Mouse (Mus musculus) heart, embryonic 13.5 days (tissue): ENCODE measurements around the gene Klhl31. TPM values are rescaled to one million over a fixed set of nuclear protein-coding genes. Genes with fewer than 3 reads are reported as not detected.
A peak's percentile ranks its signal among the peaks of the same experiment; 100 is the strongest.

Experiments
- ATAC-seq: fragments of 200-750 bp; cut with Nextera tagmentation; 2 replicates; pipeline ENCODE4 v1.8.0; 2017; ENCODE audit warnings: moderate TSS enrichment; ENCODE audit not compliant: insufficient number of reproducible peaks, low FRiP score, low TSS enrichment; ENCODE audit errors: extremely low read depth
- H3K27ac ChIP-seq: fragments of 300-500 bp; sonication (generic); replicated peaks from 2 replicates; pipeline ENCODE4 v1.5.1; 2015; ENCODE audit warnings: moderate library complexity, mild to moderate bottlenecking, inconsistent platforms
- H3K27me3 ChIP-seq: fragments of 300-500 bp; sonication (generic); replicated peaks from 2 replicates; pipeline ENCODE4 v1.6.1; 2015; ENCODE audit warnings: mild to moderate bottlenecking, inconsistent platforms
- H3K36me3 ChIP-seq: fragments of 300-500 bp; sonication (generic); 2 replicates; pipeline ENCODE4 v1.6.1; 2015; ENCODE audit warnings: mild to moderate bottlenecking, inconsistent platforms
- H3K4me1 ChIP-seq: fragments of 300-500 bp; sonication (generic); 2 replicates; pipeline ENCODE4 v1.6.1; 2015; ENCODE audit warnings: inconsistent platforms
- H3K4me2 ChIP-seq: fragments of 300-500 bp; sonication (generic); 2 replicates; pipeline ENCODE4 v1.6.1; 2015; ENCODE audit warnings: inconsistent platforms, mild to moderate bottlenecking, moderate library complexity
- H3K4me3 ChIP-seq: fragments of 300-500 bp; sonication (generic); 2 replicates; pipeline ENCODE4 v1.5.1; 2015; ENCODE audit warnings: moderate library complexity, mild to moderate bottlenecking, inconsistent platforms
- H3K9ac ChIP-seq: fragments of 300-500 bp; sonication (generic); 2 replicates; pipeline ENCODE4 v1.6.1; 2015; ENCODE audit warnings: inconsistent platforms, mild to moderate bottlenecking, moderate library complexity
- H3K9me3 ChIP-seq: fragments of 300-500 bp; sonication (generic); 2 replicates; pipeline ENCODE4 v1.6.1; 2016; ENCODE audit warnings: inconsistent platforms
- WGBS: fragments of 180-500 bp; shearing (Covaris S2); methylation state at CpG from one replicate; pipeline ENCODE4 v1.1.7; 2015; ENCODE audit warnings: mixed read lengths; 5-methylcytosine and 5-hydroxymethylcytosine counted together
- polyA plus RNA-seq: library from polyadenylated mRNA; unstranded; fragments of >200 nt; fragmentation: Nextera tagmentation; extraction: Ambion mirVana; gene quantifications from 2 replicates; pipeline ENCODE4 v1.2.1, GENCODE M21; 2015

Klhl31 gene
- polyA plus RNA-seq, 1 experiment from 2014 or later: 46.2 TPM

- Histone ChIP-seq H3K4me2 (no peak overlapping the region), H3K9me3 (no peaks in the 10 kb centered on the region), H3K36me3 (no peaks in the 10 kb centered on the region), H3K9ac (no peak overlapping the region), H3K4me3 (no peak overlapping the region), H3K27me3 (no peaks in the 10 kb centered on the region), H3K4me1 (peaks cover 7% of the 10 kb centered on the region), H3K27ac (no peak overlapping the region)
- WGBS: 54% methylated on average over 3 of the region's 3 CpGs
- ATAC-seq: no peak
These were observed 26.6 kb downstream of the Klhl31 start for GRCm38 (mm10) chr9:77662917-77663316.

- ATAC-seq: no peak
- H3K9ac ChIP-seq: no peak overlapping the region
- no peaks in the 10 kb centered on the region for H3K36me3 ChIP-seq
- H3K4me1 ChIP-seq: no peaks in the 10 kb centered on the region
- H3K4me2 ChIP-seq: no peak overlapping the region
- H3K4me3 ChIP-seq: no peak overlapping the region
- WGBS: 82% methylated on average over 6 of the region's 6 CpGs
- H3K27me3 ChIP-seq: no peaks in the 10 kb centered on the region
- peaks cover 9% of the 10 kb centered on the region; the same call in 1 of the 2 replicates for H3K9me3 ChIP-seq
- H3K27ac ChIP-seq: no peak overlapping the region
These were observed 33.8 kb downstream of the Klhl31 start for GRCm38 (mm10) chr9:77670095-77670494.

- ATAC-seq: no peak
- H3K27ac ChIP-seq: no peak overlapping the region
- H3K4me3 ChIP-seq: no peak overlapping the region
- no peak overlapping the region for H3K9ac ChIP-seq
- no peaks in the 10 kb centered on the region for H3K27me3 ChIP-seq
- no peak overlapping the region for H3K4me2 ChIP-seq
- H3K9me3 ChIP-seq: peaks cover 9% of the 10 kb centered on the region; the same call in 1 of the 2 replicates
- no peaks in the 10 kb centered on the region for H3K4me1 ChIP-seq
- 83% methylated on average over 5 of the region's 5 CpGs for WGBS
- H3K36me3 ChIP-seq: no peaks in the 10 kb centered on the region
These were observed 34.7 kb downstream of the Klhl31 start for GRCm38 (mm10) chr9:77671004-77671403.

- Histone ChIP-seq H3K4me1 (no peaks in the 10 kb centered on the region), H3K36me3 (no peaks in the 10 kb centered on the region), H3K9ac (no peak overlapping the region), H3K4me3 (no peak overlapping the region), H3K9me3 (peaks cover 9% of the 10 kb centered on the region; the same call in 1 of the 2 replicates), H3K27ac (no peak overlapping the region), H3K27me3 (no peaks in the 10 kb centered on the region), H3K4me2 (no peak overlapping the region)
- no peak for ATAC-seq
- WGBS: 78% methylated on average over 4 of the region's 4 CpGs
These were observed 36.9 kb downstream of the Klhl31 start for GRCm38 (mm10) chr9:77673218-77673617.

GRCm38 (mm10) chr9:77673986-77674385 is 37.7 kb downstream of the Klhl31 start:
- WGBS: 69% methylated on average over 2 of the region's 2 CpGs
- H3K9ac ChIP-seq: no peak overlapping the region
- no peak overlapping the region for H3K27ac ChIP-seq
- peaks cover 9% of the 10 kb centered on the region; the same call in 1 of the 2 replicates for H3K9me3 ChIP-seq
- no peak for ATAC-seq
- H3K4me2 ChIP-seq: no peak overlapping the region
- no peak overlapping the region for H3K4me3 ChIP-seq
- no peaks in the 10 kb centered on the region for H3K36me3 ChIP-seq
- no peaks in the 10 kb centered on the region for H3K4me1 ChIP-seq
- no peaks in the 10 kb centered on the region for H3K27me3 ChIP-seq

GRCm38 (mm10) chr9:77684938-77685337 is 48.6 kb downstream of the Klhl31 start:
- no peaks in the 10 kb centered on the region for H3K27me3 ChIP-seq
- no peaks in the 10 kb centered on the region for H3K9me3 ChIP-seq
- no peak overlapping the region for H3K4me3 ChIP-seq
- H3K9ac ChIP-seq: no peak overlapping the region
- no peak overlapping the region for H3K27ac ChIP-seq
- no peaks in the 10 kb centered on the region for H3K36me3 ChIP-seq
- no peak overlapping the region for H3K4me2 ChIP-seq
- ATAC-seq: no peak
- WGBS: 78% methylated on average over 4 of the region's 4 CpGs
- H3K4me1 ChIP-seq: peaks cover 11% of the 10 kb centered on the region

- peak overlapping the region; percentile 37; the same call in 1 of the 2 replicates for H3K27ac ChIP-seq
These were observed 49.7 kb downstream of the Klhl31 start for GRCm38 (mm10) chr9:77685825-77686500.

GRCm38 (mm10) chr9:77692707-77693106 is 56.4 kb downstream of the Klhl31 start:
- ATAC-seq: no peak
- H3K27ac ChIP-seq: no peak overlapping the region
- no peak overlapping the region for H3K4me2 ChIP-seq
- H3K9me3 ChIP-seq: no peaks in the 10 kb centered on the region
- 70% methylated on average over 7 of the region's 7 CpGs for WGBS
- no peak overlapping the region for H3K9ac ChIP-seq
- 0 out of 2 replicates have a peak, but pooled peaks cover 4% of the 10 kb centered on the region for H3K4me1 ChIP-seq
- H3K27me3 ChIP-seq: no peaks in the 10 kb centered on the region
- H3K4me3 ChIP-seq: no peak overlapping the region
- no peaks in the 10 kb centered on the region for H3K36me3 ChIP-seq

More at GRCm38 (mm10) chr9:77685825-77686500, 49.7 kb downstream of the Klhl31 start:
- 54% methylated on average over 5 of the region's 5 CpGs for WGBS
- 0 out of 2 replicates have a peak overlapping the region, but pooled peaks have one; percentile 2 for H3K4me2 ChIP-seq
- H3K9me3 ChIP-seq: no peaks in the 10 kb centered on the region
- no peaks in the 10 kb centered on the region for H3K27me3 ChIP-seq
- H3K9ac ChIP-seq: no peak overlapping the region
- no peak for ATAC-seq
- H3K4me3 ChIP-seq: no peak overlapping the region
- peaks cover 11% of the 10 kb centered on the region for H3K4me1 ChIP-seq
- H3K36me3 ChIP-seq: no peaks in the 10 kb centered on the region

GRCm38 (mm10) chr9:77693405-77693804 is 57.1 kb downstream of the Klhl31 start:
- Histone ChIP-seq H3K36me3 (no peaks in the 10 kb centered on the region), H3K27ac (no peak overlapping the region), H3K9ac (no peak overlapping the region), H3K27me3 (no peaks in the 10 kb centered on the region), H3K4me3 (no peak overlapping the region), H3K9me3 (no peaks in the 10 kb centered on the region), H3K4me2 (no peak overlapping the region), H3K4me1 (0 out of 2 replicates have a peak, but pooled peaks cover 4% of the 10 kb centered on the region)
- WGBS: 84% methylated on average over 1 of the region's 1 CpGs
- ATAC-seq: no peak

- H3K4me2 ChIP-seq: no peak overlapping the region
- H3K9ac ChIP-seq: no peak overlapping the region
- H3K4me3 ChIP-seq: no peak overlapping the region
- no peak for ATAC-seq
- H3K9me3 ChIP-seq: no peaks in the 10 kb centered on the region
- H3K27ac ChIP-seq: no peak overlapping the region
- 75% methylated on average over 5 of the region's 5 CpGs for WGBS
- H3K27me3 ChIP-seq: no peaks in the 10 kb centered on the region
- H3K4me1 ChIP-seq: 0 out of 2 replicates have a peak, but pooled peaks cover 4% of the 10 kb centered on the region
- no peaks in the 10 kb centered on the region for H3K36me3 ChIP-seq
These were observed 59.3 kb downstream of the Klhl31 start for GRCm38 (mm10) chr9:77695586-77695985.

GRCm38 (mm10) chr9:77703476-77703875 is 67.2 kb downstream of the Klhl31 start:
- 83% methylated on average over 4 of the region's 4 CpGs for WGBS
- no peaks in the 10 kb centered on the region for H3K27me3 ChIP-seq

GRCm38 (mm10) chr9:77704108-77704507 is 67.8 kb downstream of the Klhl31 start:
- H3K27me3 ChIP-seq: no peaks in the 10 kb centered on the region
- H3K4me2 ChIP-seq: no peak overlapping the region
- ATAC-seq: no peak
- H3K9ac ChIP-seq: no peak overlapping the region
- no peaks in the 10 kb centered on the region for H3K36me3 ChIP-seq
- H3K4me1 ChIP-seq: no peaks in the 10 kb centered on the region
- 78% methylated on average over 4 of the region's 4 CpGs for WGBS
- no peaks in the 10 kb centered on the region for H3K9me3 ChIP-seq
- no peak overlapping the region for H3K4me3 ChIP-seq
- H3K27ac ChIP-seq: no peak overlapping the region

More at GRCm38 (mm10) chr9:77703476-77703875, 67.2 kb downstream of the Klhl31 start:
- no peak for ATAC-seq
- no peak overlapping the region for H3K9ac ChIP-seq
- H3K36me3 ChIP-seq: no peaks in the 10 kb centered on the region
- H3K27ac ChIP-seq: no peak overlapping the region
- H3K4me3 ChIP-seq: no peak overlapping the region
- H3K4me1 ChIP-seq: no peaks in the 10 kb centered on the region
- H3K4me2 ChIP-seq: no peak overlapping the region
- no peaks in the 10 kb centered on the region for H3K9me3 ChIP-seq
